Mouse (Mus musculus) E14TG2a.4 (cell line): ENCODE data around the gene Gpx7.

Experiments
- CTCF ChIP-seq: conservative IDR thresholded peaks from 2 replicates; pipeline ENCODE4 v1.5.1; 2014; ENCODE audit warnings: low read length
- POU5F1 ChIP-seq: IDR thresholded peaks from 2 replicates; pipeline ENCODE4 v1.6.1; 2014; ENCODE audit warnings: low read length, borderline replicate concordance

- TF ChIP-seq CTCF (no peak), POU5F1 (no peak)
Observed at GRCm38 (mm10) chr4:108434781-108435180, 28.0 kb upstream of the Gpx7 start.
